Mouse (Mus musculus): ENCODE measurements around the gene Rhof. TPM values are rescaled to one million over a fixed set of nuclear protein-coding genes. Genes with fewer than 3 reads are reported as not detected.

Gene Rhof
- polyA plus RNA-seq (2016; fragmentation: Nextera tagmentation; extraction: Ambion mirVana) = 1.5 and 1.7 TPM in 2 replicates

GRCm38 (mm10) chr5:123132308-123133071 lies at the start of gene Rhof:
Gene Rhof (minus strand): TSS chr5:123132692.
- Histone ChIP-seq H3K4me1 (peaks cover 69% of the 10 kb centered on the region), H3K36me3 (peaks cover 10% of the 10 kb centered on the region; the same call in 1 of the 2 replicates), H3K27me3 (ENCODE audit: insufficient read depth, poor library complexity, severe bottlenecking) (peaks cover 4% of the 10 kb centered on the region; the same call in 1 of the 2 replicates), H3K4me3 (peak within 1 kb of the TSS; percentile 92), H3K27ac (peak within 1 kb of the TSS; percentile 100), H3K9me3 (no peaks in the 10 kb centered on the region)
- WGBS = 1% methylated on average over 44 of the region's 44 CpGs
- peak; percentile 91 for DNase-seq (ENCODE audit: low spot score)

DNA sequence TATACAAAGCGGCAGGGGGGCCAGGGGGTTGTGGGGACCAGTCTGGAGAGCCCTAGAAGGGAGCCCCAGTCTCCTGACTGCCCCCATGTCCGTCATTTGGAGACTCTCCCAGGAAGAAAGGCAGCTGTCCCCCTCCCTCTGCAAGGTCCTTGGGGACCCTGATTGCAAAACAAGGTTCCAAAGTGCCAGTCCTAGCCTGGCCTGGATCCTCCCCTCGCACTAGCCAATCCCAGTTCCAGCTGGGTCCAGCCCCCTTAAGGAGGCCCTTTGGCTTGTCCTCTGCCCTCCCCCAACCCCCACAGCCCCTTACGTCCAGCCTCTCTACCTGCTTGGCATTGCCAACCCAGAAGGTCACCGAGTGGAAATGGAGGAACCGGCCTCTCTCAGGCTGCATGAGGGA lies 49.0 kb upstream of the Rhof start:
- Histone ChIP-seq H3K9me3 (no peaks in the 10 kb centered on the region), H3K27ac (no peak overlapping the region), H3K27me3 (ENCODE audit: insufficient read depth, poor library complexity, severe bottlenecking) (peaks cover 6% of the 10 kb centered on the region; the same call in 1 of the 2 replicates), H3K36me3 (no peaks in the 10 kb centered on the region), H3K4me1 (peaks cover 3% of the 10 kb centered on the region; the same call in 1 of the 2 replicates), H3K4me3 (no peak overlapping the region)
- no peak for DNase-seq (ENCODE audit: low spot score)
- WGBS = 70% methylated on average over 6 of the region's 6 CpGs

- H3K27me3 ChIP-seq (ENCODE audit: insufficient read depth, poor library complexity, severe bottlenecking) = peaks cover 6% of the 10 kb centered on the region; the same call in 1 of the 2 replicates
- no peaks in the 10 kb centered on the region for H3K4me1 ChIP-seq
- H3K36me3 ChIP-seq = no peaks in the 10 kb centered on the region
- WGBS = 85% methylated on average over 15 of the region's 15 CpGs
- no peaks in the 10 kb centered on the region for H3K9me3 ChIP-seq
- H3K27ac ChIP-seq = no peak overlapping the region
- no peak for DNase-seq (ENCODE audit: low spot score)
- H3K4me3 ChIP-seq = no peak overlapping the region
Measured at GRCm38 (mm10) chr5:123180390-123180789, 47.9 kb upstream of the Rhof start.

- DNase-seq (ENCODE audit: low spot score) = no peak
- 93% methylated on average over 5 of the region's 5 CpGs for WGBS
- Histone ChIP-seq H3K4me3 (no peak overlapping the region), H3K27me3 (ENCODE audit: insufficient read depth, poor library complexity, severe bottlenecking) (peaks cover 6% of the 10 kb centered on the region; the same call in 1 of the 2 replicates), H3K4me1 (no peaks in the 10 kb centered on the region), H3K27ac (no peak overlapping the region), H3K9me3 (no peaks in the 10 kb centered on the region), H3K36me3 (no peaks in the 10 kb centered on the region)
Measured at GRCm38 (mm10) chr5:123178792-123179191, 46.3 kb upstream of the Rhof start.

DNA sequence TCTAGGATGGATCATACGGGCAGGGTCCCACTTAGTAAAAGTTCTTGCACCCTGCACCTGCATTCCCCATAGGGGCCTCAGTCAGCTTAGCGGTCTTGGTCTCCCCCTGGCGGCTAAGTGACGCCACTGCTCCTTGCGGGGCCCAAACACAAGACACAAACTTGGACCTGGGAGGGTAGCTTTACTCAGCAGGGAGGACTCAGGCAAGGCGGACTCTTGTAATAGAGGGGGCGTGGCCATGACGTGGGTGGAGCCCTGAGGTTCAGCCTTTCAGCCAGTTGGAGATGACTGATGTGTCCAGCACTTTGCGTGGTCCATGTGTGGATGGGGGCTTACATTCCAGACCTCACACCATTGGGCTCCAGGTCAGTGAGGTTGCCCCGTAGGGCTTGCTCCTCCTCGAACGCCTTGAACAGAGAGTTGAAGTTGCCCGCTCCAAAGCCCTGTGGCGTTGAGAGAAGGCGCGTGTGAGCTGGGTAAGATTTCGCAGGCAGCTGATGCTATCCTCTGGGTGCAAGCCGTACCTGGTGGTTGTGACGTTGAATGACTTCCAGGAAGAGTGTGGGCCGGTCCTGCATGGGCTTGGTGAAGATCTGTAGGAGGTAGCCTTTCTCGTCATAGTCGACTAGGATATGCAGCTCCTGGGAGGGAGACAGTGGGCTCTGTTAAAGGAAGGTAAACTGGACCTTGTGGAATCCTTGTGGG lies 39.3 kb upstream of the Rhof start:
- no peaks in the 10 kb centered on the region for H3K27me3 ChIP-seq (ENCODE audit: insufficient read depth, poor library complexity, severe bottlenecking)
- peaks cover 18% of the 10 kb centered on the region for H3K4me1 ChIP-seq
- no peak overlapping the region for H3K27ac ChIP-seq
- 13% methylated on average over 22 of the region's 22 CpGs for WGBS
- no peaks in the 10 kb centered on the region for H3K9me3 ChIP-seq
- peak overlapping the region; percentile 47 for H3K4me3 ChIP-seq
- peaks cover 2% of the 10 kb centered on the region for H3K36me3 ChIP-seq
- DNase-seq (ENCODE audit: low spot score) = peak; percentile 93

- no peak overlapping the region for H3K4me3 ChIP-seq
- H3K4me1 ChIP-seq = peaks cover 18% of the 10 kb centered on the region
- H3K36me3 ChIP-seq = peaks cover 15% of the 10 kb centered on the region
- no peak overlapping the region for H3K27ac ChIP-seq
- no peaks in the 10 kb centered on the region for H3K27me3 ChIP-seq (ENCODE audit: insufficient read depth, poor library complexity, severe bottlenecking)
- no peak for DNase-seq (ENCODE audit: low spot score)
- WGBS = 79% methylated on average over 9 of the region's 9 CpGs
- no peaks in the 10 kb centered on the region for H3K9me3 ChIP-seq
Measured at GRCm38 (mm10) chr5:123170365-123170764, 37.9 kb upstream of the Rhof start.

GRCm38 (mm10) chr5:123169284-123169683 lies 36.8 kb upstream of the Rhof start, which contains the start of gene Psmd9:
Gene Psmd9 (plus strand): TSS chr5:123169413.
- H3K27me3 ChIP-seq (ENCODE audit: insufficient read depth, poor library complexity, severe bottlenecking) = no peaks in the 10 kb centered on the region
- H3K4me1 ChIP-seq = peaks cover 18% of the 10 kb centered on the region
- no peak within 1 kb of the TSS for H3K4me3 ChIP-seq
- H3K27ac ChIP-seq = no peak within 1 kb of the TSS
- H3K9me3 ChIP-seq = no peaks in the 10 kb centered on the region
- DNase-seq (ENCODE audit: low spot score) = no peak
- peaks cover 20% of the 10 kb centered on the region for H3K36me3 ChIP-seq
- WGBS = 81% methylated on average over 5 of the region's 5 CpGs

GRCm38 (mm10) chr5:123167591-123167990 lies 35.1 kb upstream of the Rhof start:
- Histone ChIP-seq H3K27me3 (ENCODE audit: insufficient read depth, poor library complexity, severe bottlenecking) (no peaks in the 10 kb centered on the region), H3K4me3 (no peak overlapping the region), H3K4me1 (peaks cover 16% of the 10 kb centered on the region), H3K36me3 (peaks cover 37% of the 10 kb centered on the region), H3K27ac (no peak overlapping the region), H3K9me3 (no peaks in the 10 kb centered on the region)
- DNase-seq (ENCODE audit: low spot score) = no peak
- 82% methylated on average over 5 of the region's 5 CpGs for WGBS

DNA sequence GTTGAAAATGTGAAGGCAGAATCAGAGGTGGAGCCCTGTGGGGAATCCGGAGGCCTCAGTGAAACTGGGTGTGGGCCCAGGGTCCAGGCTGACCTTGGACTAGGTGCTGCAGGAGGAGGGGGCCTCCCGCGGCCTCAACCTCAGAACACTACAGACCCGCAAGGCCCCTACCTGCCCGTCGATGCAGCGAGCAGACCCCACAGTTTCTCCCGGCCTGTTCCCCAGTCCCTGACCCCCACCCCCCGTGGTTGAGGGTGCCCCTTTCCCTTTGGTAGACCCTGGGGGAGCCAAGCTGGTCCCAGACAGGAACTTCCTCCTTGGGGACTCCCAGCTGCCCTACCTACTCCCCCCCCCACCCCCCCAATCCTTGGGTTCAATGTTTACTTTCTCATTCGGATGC lies 33.9 kb upstream of the Rhof start:
- no peaks in the 10 kb centered on the region for H3K9me3 ChIP-seq
- no peaks in the 10 kb centered on the region for H3K27me3 ChIP-seq (ENCODE audit: insufficient read depth, poor library complexity, severe bottlenecking)
- peaks cover 5% of the 10 kb centered on the region for H3K4me1 ChIP-seq
- 91% methylated on average over 10 of the region's 10 CpGs for WGBS
- peaks cover 49% of the 10 kb centered on the region for H3K36me3 ChIP-seq
- no peak overlapping the region for H3K4me3 ChIP-seq
- DNase-seq (ENCODE audit: low spot score) = no peak
- no peak overlapping the region for H3K27ac ChIP-seq

GRCm38 (mm10) chr5:123162942-123163341 lies 30.4 kb upstream of the Rhof start:
- Histone ChIP-seq H3K27me3 (ENCODE audit: insufficient read depth, poor library complexity, severe bottlenecking) (no peaks in the 10 kb centered on the region), H3K4me3 (no peak overlapping the region), H3K4me1 (no peaks in the 10 kb centered on the region), H3K27ac (no peak overlapping the region; the same call in 1 of the 2 replicates), H3K9me3 (no peaks in the 10 kb centered on the region), H3K36me3 (peaks cover 84% of the 10 kb centered on the region)
- 71% methylated on average over 9 of the region's 9 CpGs for WGBS
- DNase-seq (ENCODE audit: low spot score) = no peak

GRCm38 (mm10) chr5:123160341-123160740 lies 27.8 kb upstream of the Rhof start:
- H3K4me1 ChIP-seq = peaks cover 4% of the 10 kb centered on the region; the same call in 1 of the 2 replicates
- no peak overlapping the region for H3K27ac ChIP-seq
- no peak overlapping the region for H3K4me3 ChIP-seq
- H3K9me3 ChIP-seq = no peaks in the 10 kb centered on the region
- DNase-seq (ENCODE audit: low spot score) = no peak
- 92% methylated on average over 8 of the region's 15 CpGs for WGBS
- no peaks in the 10 kb centered on the region for H3K27me3 ChIP-seq (ENCODE audit: insufficient read depth, poor library complexity, severe bottlenecking)
- peaks cover 88% of the 10 kb centered on the region for H3K36me3 ChIP-seq

GRCm38 (mm10) chr5:123159866-123160265 lies 27.4 kb upstream of the Rhof start:
- Histone ChIP-seq H3K27ac (no peak overlapping the region), H3K4me1 (peaks cover 4% of the 10 kb centered on the region; the same call in 1 of the 2 replicates), H3K4me3 (no peak overlapping the region), H3K36me3 (peaks cover 91% of the 10 kb centered on the region), H3K27me3 (ENCODE audit: insufficient read depth, poor library complexity, severe bottlenecking) (no peaks in the 10 kb centered on the region), H3K9me3 (no peaks in the 10 kb centered on the region)
- DNase-seq (ENCODE audit: low spot score) = no peak
- 93% methylated on average over 15 of the region's 15 CpGs for WGBS

DNA sequence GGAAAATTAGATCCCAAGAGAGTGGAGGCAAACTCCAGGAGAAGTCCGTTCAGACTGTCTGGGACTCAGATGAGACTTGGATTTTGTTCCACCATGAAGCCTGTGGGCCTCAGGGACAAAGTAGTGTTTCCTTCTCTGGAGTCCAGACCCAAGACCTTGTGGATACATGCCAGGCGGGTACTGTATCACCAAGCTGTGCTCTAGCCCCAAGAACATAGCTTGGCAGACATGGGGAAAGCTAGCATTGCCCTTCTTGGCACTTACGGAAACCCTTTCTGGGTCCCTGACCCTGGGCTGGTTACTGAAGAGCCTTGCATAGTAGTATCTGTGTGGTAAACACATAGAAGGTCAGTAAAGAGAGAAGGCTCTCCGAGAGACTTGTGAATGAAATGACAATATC lies 27.0 kb upstream of the Rhof start:
- Histone ChIP-seq H3K9me3 (no peaks in the 10 kb centered on the region), H3K27ac (no peak overlapping the region), H3K36me3 (peaks cover 92% of the 10 kb centered on the region), H3K4me3 (no peak overlapping the region), H3K27me3 (ENCODE audit: insufficient read depth, poor library complexity, severe bottlenecking) (no peaks in the 10 kb centered on the region), H3K4me1 (peaks cover 4% of the 10 kb centered on the region; the same call in 1 of the 2 replicates)
- 87% methylated on average over 4 of the region's 4 CpGs for WGBS
- DNase-seq (ENCODE audit: low spot score) = no peak
